Mouse (Mus musculus): ENCODE results near the gene Dhx9. TPM values are rescaled to one million over a fixed set of nuclear protein-coding genes. Genes with fewer than 3 reads are reported as not detected.

Dhx9 gene
- polyA plus RNA-seq, 1 experiment, result 32.5 TPM

GRCm38 (mm10) chr1:153493931-153494330 is 6.5 kb upstream of the Dhx9 start:
- H3K27ac ChIP-seq (ENCODE audit: control insufficient read depth, insufficient read depth, low read depth, low read length), result no peak overlapping the region
- TF ChIP-seq POLR2A (IDR thresholded peaks at IDR 0.05; ENCODE audit: control insufficient read depth, low read depth, low read length) (no peak), CTCF (IDR thresholded peaks at IDR 0.05; ENCODE audit: control insufficient read depth, insufficient read depth, insufficient replicate concordance, low read depth, low read length) (no peak)
- H3K4me1 ChIP-seq (ENCODE audit: control insufficient read depth, insufficient read depth, low read length), result peaks cover 3% of the 10 kb centered on the region
- H3K4me3 ChIP-seq (ENCODE audit: control insufficient read depth, low read depth, low read length), result no peak overlapping the region
- no peaks in the 10 kb centered on the region for H3K27me3 ChIP-seq (ENCODE audit: control insufficient read depth, insufficient read depth, low read length)
- H3K36me3 ChIP-seq (ENCODE audit: control insufficient read depth, insufficient read depth, low read length), result no peaks in the 10 kb centered on the region

- H3K27me3 ChIP-seq (ENCODE audit: control insufficient read depth, insufficient read depth, low read length), result no peaks in the 10 kb centered on the region
- TF ChIP-seq CTCF (IDR thresholded peaks at IDR 0.05; ENCODE audit: control insufficient read depth, insufficient read depth, insufficient replicate concordance, low read depth, low read length), result no peak
- TF ChIP-seq POLR2A (IDR thresholded peaks at IDR 0.05; ENCODE audit: control insufficient read depth, low read depth, low read length), result no peak
- H3K27ac ChIP-seq (ENCODE audit: control insufficient read depth, insufficient read depth, low read depth, low read length), result peak overlapping the region; percentile 12; the same call in 1 of the 2 replicates
- no peak overlapping the region for H3K4me3 ChIP-seq (ENCODE audit: control insufficient read depth, low read depth, low read length)
- no peaks in the 10 kb centered on the region for H3K36me3 ChIP-seq (ENCODE audit: control insufficient read depth, insufficient read depth, low read length)
- H3K4me1 ChIP-seq (ENCODE audit: control insufficient read depth, insufficient read depth, low read length), result peaks cover 3% of the 10 kb centered on the region
Measured at GRCm38 (mm10) chr1:153493338-153493737, 5.9 kb upstream of the Dhx9 start.

GRCm38 (mm10) chr1:153491822-153492221 is 4.4 kb upstream of the Dhx9 start:
- no peak overlapping the region for H3K4me3 ChIP-seq (ENCODE audit: control insufficient read depth, low read depth, low read length)
- H3K27ac ChIP-seq (ENCODE audit: control insufficient read depth, insufficient read depth, low read depth, low read length), result no peak overlapping the region; the same call in 1 of the 2 replicates
- H3K4me1 ChIP-seq (ENCODE audit: control insufficient read depth, insufficient read depth, low read length), result peaks cover 3% of the 10 kb centered on the region
- H3K27me3 ChIP-seq (ENCODE audit: control insufficient read depth, insufficient read depth, low read length), result no peaks in the 10 kb centered on the region
- no peak for TF ChIP-seq CTCF (IDR thresholded peaks at IDR 0.05; ENCODE audit: control insufficient read depth, insufficient read depth, insufficient replicate concordance, low read depth, low read length)
- TF ChIP-seq POLR2A (IDR thresholded peaks at IDR 0.05; ENCODE audit: control insufficient read depth, low read depth, low read length), result no peak
- no peaks in the 10 kb centered on the region for H3K36me3 ChIP-seq (ENCODE audit: control insufficient read depth, insufficient read depth, low read length)

GRCm38 (mm10) chr1:153491345-153491744 is 3.9 kb upstream of the Dhx9 start:
- H3K27ac ChIP-seq (ENCODE audit: control insufficient read depth, insufficient read depth, low read depth, low read length), result peak overlapping the region; percentile 1; the same call in 1 of the 2 replicates

GRCm38 (mm10) chr1:153489963-153490362 is 2.5 kb upstream of the Dhx9 start:
- TF ChIP-seq POLR2A (IDR thresholded peaks at IDR 0.05; ENCODE audit: control insufficient read depth, low read depth, low read length), result no peak
- no peak for TF ChIP-seq CTCF (IDR thresholded peaks at IDR 0.05; ENCODE audit: control insufficient read depth, insufficient read depth, insufficient replicate concordance, low read depth, low read length)
- H3K27ac ChIP-seq (ENCODE audit: control insufficient read depth, insufficient read depth, low read depth, low read length), result no peak overlapping the region

More at GRCm38 (mm10) chr1:153491345-153491744, 3.9 kb upstream of the Dhx9 start:
- no peaks in the 10 kb centered on the region for H3K27me3 ChIP-seq (ENCODE audit: control insufficient read depth, insufficient read depth, low read length)
- H3K4me1 ChIP-seq (ENCODE audit: control insufficient read depth, insufficient read depth, low read length), result peaks cover 6% of the 10 kb centered on the region
- H3K4me3 ChIP-seq (ENCODE audit: control insufficient read depth, low read depth, low read length), result no peak overlapping the region
- H3K36me3 ChIP-seq (ENCODE audit: control insufficient read depth, insufficient read depth, low read length), result no peaks in the 10 kb centered on the region
- no peak for TF ChIP-seq CTCF (IDR thresholded peaks at IDR 0.05; ENCODE audit: control insufficient read depth, insufficient read depth, insufficient replicate concordance, low read depth, low read length)
- TF ChIP-seq POLR2A (IDR thresholded peaks at IDR 0.05; ENCODE audit: control insufficient read depth, low read depth, low read length), result no peak

GRCm38 (mm10) chr1:153489540-153489939 is 2.1 kb upstream of the Dhx9 start:
- Histone ChIP-seq H3K4me3 (ENCODE audit: control insufficient read depth, low read depth, low read length) (no peak overlapping the region), H3K27ac (ENCODE audit: control insufficient read depth, insufficient read depth, low read depth, low read length) (no peak overlapping the region), H3K4me1 (ENCODE audit: control insufficient read depth, insufficient read depth, low read length) (peaks cover 6% of the 10 kb centered on the region), H3K36me3 (ENCODE audit: control insufficient read depth, insufficient read depth, low read length) (no peaks in the 10 kb centered on the region), H3K27me3 (ENCODE audit: control insufficient read depth, insufficient read depth, low read length) (no peaks in the 10 kb centered on the region)
- TF ChIP-seq POLR2A (IDR thresholded peaks at IDR 0.05; ENCODE audit: control insufficient read depth, low read depth, low read length) (no peak), CTCF (IDR thresholded peaks at IDR 0.05; ENCODE audit: control insufficient read depth, insufficient read depth, insufficient replicate concordance, low read depth, low read length) (no peak)

More at GRCm38 (mm10) chr1:153489963-153490362, 2.5 kb upstream of the Dhx9 start:
- Histone ChIP-seq H3K4me1 (ENCODE audit: control insufficient read depth, insufficient read depth, low read length) (peaks cover 6% of the 10 kb centered on the region), H3K36me3 (ENCODE audit: control insufficient read depth, insufficient read depth, low read length) (no peaks in the 10 kb centered on the region), H3K4me3 (ENCODE audit: control insufficient read depth, low read depth, low read length) (no peak overlapping the region), H3K27me3 (ENCODE audit: control insufficient read depth, insufficient read depth, low read length) (no peaks in the 10 kb centered on the region)

- Histone ChIP-seq H3K27me3 (ENCODE audit: control insufficient read depth, insufficient read depth, low read length) (no peaks in the 10 kb centered on the region), H3K36me3 (ENCODE audit: control insufficient read depth, insufficient read depth, low read length) (no peaks in the 10 kb centered on the region), H3K27ac (ENCODE audit: control insufficient read depth, insufficient read depth, low read depth, low read length) (peak overlapping the region; percentile 62), H3K4me1 (ENCODE audit: control insufficient read depth, insufficient read depth, low read length) (peaks cover 6% of the 10 kb centered on the region), H3K4me3 (ENCODE audit: control insufficient read depth, low read depth, low read length) (no peak overlapping the region)
- TF ChIP-seq POLR2A (IDR thresholded peaks at IDR 0.05; ENCODE audit: control insufficient read depth, low read depth, low read length) (no peak), CTCF (IDR thresholded peaks at IDR 0.05; ENCODE audit: control insufficient read depth, insufficient read depth, insufficient replicate concordance, low read depth, low read length) (peak; percentile 25; the same call in 1 of the 2 replicates)
Measured at GRCm38 (mm10) chr1:153489132-153489531, 1.7 kb upstream of the Dhx9 start.

Measured in testis, adult 2 months (tissue).